Mouse (Mus musculus) megakaryocyte-erythroid progenitor cell, adult 5-6 weeks (primary cell): ENCODE measurements at regions not wholly inside any gene's neighbourhood (a gene's known extent, or its start where the extent isn't known, plus 50 kb on each side); places are given as distances from the start of the nearest gene placed in this dataset.
"Not testable (repeated sequence)": the region's sequence is repeated elsewhere in the genome, so short reads cannot be mapped to it uniquely, and the experiment has no call there.

ENCODE experiments used
- ATAC-seq: replicated peaks from 2 replicates; pipeline ENCODE4 v1.8.0; 2016; ENCODE audit warnings: mild to moderate bottlenecking, inconsistent platforms; ENCODE audit not compliant: severe bottlenecking, poor library complexity, low FRiP score, low TSS enrichment

DNA sequence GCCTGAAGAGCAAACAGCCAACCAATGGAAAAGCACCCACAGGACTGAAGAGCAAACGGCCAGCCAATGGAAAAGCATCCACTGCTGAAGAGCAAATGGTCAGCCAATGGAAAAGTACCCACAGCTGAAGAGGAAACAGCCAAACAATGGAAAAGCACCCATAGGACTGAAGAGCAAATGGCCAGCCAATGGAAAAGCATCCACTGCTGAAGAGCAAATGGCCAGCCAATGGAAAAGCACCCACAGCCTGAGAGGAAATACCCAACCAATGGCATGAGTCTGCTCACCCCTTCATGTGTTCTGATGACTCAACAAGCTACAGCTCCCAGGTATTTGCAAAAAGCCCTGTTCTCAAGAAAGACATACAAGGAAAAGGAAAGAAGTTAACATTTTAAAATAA, 101.4 kb upstream of the Dazl start:
- ATAC-seq: no peak

GRCm38 (mm10) chr17:50395669-50396068, 102.2 kb upstream of the Dazl start:
- ATAC-seq: no peak

GRCm38 (mm10) chr17:50397324-50397723, 103.9 kb upstream of the Dazl start:
- ATAC-seq: no peak

DNA sequence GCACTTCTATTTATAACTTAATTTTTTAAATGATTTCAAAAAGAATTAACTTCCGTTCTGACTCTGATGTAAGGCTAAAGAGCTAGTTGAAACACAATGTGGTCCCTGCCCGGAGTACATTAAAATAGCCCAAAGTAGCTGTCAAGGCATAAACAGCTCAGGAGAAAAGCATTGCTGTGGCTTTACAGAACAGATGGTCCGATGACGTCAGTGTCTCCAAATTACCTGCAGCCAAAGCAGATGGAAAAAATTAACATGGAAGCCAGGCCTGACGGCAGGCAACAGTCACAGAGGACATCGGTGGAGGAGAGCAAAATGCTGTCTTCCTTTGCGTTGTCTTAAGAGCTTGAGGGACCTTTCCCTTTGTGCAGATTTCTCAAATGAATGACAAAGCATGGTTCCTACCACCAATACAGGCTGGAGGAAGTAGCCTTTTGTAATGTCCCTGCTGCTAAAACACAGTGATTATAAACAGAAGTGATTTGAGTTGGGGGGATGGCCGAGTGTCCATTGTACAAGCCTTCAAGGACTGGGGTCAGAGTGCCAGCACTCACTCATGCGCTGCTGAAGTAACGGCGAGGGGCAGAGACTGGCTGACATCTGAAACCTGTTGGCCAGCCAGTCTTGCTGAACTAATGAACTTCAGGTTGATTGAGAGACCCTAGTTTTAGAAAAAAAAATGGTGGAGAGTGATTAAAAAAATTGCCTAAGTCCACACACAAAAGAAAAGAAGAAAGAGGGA, 101.8 kb upstream of the Plcl2 start:
- ATAC-seq: no peak

- ATAC-seq: no peak
Measured at GRCm38 (mm10) chr17:50408581-50408980, 100.6 kb upstream of the Plcl2 start.

DNA sequence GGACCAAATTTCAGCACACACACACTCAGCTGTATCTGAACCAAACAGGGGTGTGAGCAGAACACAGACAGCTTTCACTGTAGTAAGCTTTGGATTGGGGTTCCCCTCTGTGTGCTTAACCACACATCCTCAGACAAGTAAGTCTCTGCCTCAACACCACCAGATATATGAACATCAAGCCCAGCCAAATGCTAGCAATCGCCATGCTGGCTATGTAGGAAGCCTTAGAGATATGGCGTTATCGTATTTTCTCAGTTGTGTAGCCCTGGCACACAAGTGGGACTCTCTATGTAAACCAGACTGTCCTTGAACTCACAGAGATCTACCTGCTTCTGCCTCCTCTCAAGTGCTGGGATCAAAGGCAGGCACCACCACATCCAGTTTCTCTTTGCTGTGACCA, 99.9 kb upstream of the Plcl2 start:
- ATAC-seq: peak; percentile 14; the same call in 1 of the 2 replicates

GRCm38 (mm10) chr17:50409895-50410294, 99.3 kb upstream of the Plcl2 start:
- ATAC-seq: no peak

DNA sequence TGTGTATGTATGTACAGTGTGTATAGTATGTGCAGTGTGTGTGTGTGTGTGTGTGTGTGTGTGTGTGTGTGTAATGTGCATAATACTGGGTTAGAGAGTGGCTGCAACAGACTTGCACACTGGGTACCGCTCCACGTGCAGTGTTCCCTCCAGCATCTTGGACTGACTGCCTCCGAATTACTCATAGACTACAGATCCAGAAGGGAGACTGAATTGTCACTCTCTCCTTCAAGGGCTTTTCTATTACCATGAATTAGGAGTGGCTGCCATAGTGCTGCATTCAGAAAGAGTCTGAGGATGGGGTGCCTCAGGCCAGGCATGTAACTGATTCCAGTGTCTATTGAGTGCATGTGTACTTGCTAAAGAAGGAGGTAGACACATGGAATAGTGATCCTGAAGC, 98.9 kb upstream of the Plcl2 start:
- no peak for ATAC-seq

GRCm38 (mm10) chr17:50412446-50412845, 96.8 kb upstream of the Plcl2 start:
- ATAC-seq: no peak

- ATAC-seq: no peak
Measured at GRCm38 (mm10) chr17:50413916-50414315, 95.3 kb upstream of the Plcl2 start.

DNA sequence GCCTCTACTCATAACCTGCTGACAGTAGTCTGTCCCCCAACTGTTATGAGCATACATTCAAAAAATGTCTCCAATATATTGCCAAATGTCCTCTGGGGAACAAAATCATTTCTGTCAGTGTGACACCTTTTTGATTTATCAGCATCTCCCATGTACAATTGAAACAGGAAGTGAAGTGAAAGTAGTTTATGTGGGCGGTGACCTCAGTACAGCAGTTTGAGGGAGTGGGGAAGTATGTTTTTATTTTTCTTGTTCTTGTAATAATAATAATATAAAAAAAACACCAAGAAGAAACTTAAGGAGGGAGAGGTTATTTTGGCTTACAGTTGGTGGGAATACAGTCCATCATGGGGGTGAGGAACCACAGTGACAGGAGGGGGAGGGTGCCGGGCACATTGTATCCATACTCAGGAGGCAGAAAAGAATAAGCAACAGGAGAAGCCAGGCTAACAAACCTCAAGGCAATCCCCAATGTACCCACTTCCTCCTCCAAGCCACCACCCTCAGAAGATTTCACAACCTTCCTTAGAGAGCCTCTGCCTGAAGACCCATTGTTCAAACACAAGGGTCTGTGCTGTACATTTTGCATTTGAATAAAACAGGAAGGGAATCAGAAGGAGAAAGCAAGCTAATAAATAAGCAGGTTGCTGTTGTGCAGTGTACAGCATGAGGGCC, 93.7 kb upstream of the Plcl2 start:
- no peak for ATAC-seq

DNA sequence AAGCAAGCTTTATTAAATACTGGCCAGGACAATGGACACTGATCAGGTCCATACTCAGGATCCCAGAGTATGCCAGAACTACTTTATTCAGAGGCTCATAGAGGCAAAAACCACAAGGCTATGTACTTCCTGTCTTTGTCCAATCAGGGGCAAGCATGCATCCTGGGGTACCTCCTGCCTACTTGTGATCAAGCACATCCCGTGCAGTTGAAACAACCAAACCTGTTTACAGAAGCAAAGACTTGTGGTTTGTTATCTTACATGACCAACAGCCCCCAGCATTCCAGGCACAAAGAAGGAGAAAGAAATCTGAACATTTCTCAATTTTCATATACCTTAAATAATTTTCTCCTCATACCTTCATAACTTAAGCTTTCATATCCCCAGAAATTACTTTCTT, 93.1 kb upstream of the Plcl2 start:
- peak; percentile 84 for ATAC-seq

DNA sequence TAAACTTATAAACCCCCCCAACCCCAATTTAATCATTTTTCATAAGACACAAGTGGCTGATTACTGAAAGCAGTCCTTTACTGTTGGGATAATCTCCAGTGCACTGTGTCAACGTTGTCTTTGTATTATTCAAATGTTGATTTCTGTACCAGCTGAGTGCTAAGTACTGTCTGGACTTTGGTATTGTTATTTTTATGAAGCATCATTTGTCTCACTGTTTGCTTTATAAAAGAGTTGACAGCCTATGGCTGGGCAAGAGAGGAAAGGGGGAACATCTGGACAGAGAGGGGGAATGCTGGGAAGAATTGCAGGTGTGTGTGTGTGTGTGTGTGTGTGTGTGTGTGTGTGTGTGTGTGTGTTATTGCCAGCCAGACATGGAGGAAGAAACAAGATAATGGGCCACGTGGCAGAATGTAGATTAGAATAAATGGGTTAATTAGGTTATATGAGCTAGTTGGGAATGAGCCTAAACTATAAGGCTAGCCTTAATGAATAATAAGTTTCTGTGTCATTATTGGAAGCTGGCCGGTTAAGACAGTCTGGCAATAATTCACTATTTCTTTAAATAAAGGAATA, 92.6 kb upstream of the Plcl2 start:
- no peak for ATAC-seq

- ATAC-seq: no peak
Measured at GRCm38 (mm10) chr17:50418863-50419383, 90.3 kb upstream of the Plcl2 start.

DNA sequence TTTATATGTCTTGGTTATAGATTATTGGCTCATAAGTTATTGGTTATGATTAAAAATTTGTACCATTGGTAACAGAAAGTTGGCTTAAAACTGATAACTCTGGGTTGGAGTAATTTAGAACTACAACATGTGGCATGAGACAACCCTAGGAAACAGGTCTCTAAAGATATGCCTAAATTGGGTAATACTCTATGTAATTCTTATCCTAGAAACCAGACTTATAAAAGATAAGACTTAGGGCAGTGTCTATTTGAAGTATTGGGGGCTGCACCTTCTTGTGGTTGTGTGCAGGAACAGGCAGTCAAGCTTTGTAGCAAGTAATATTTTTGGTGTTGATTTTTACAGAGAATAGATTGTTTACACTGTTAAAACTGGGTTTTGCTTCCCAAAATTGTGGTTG, 89.7 kb upstream of the Plcl2 start:
- ATAC-seq: not testable (repeated sequence)

DNA sequence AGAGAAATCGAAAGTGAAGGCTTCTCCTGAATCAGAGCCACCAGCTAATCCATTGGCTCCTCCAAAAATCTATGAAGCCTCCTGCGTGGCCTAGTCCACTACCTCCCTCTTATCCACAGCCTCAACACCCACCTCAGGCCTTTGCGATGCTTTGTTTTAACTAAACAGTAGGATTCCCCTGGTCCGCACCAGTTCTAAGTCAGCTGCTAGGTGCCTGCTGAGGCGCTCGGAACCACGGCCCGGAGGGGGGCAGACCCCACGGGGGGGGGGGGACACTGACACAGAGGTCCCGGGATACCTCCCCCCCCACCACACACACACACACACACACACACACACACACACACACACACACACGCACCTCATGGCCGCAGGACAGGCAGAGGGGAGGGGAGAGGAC, 89.2 kb upstream of the Plcl2 start:
- ATAC-seq: peak; percentile 81

- no peak for ATAC-seq
Measured at GRCm38 (mm10) chr17:50420690-50421089, 88.5 kb upstream of the Plcl2 start.

- ATAC-seq: no peak
Measured at GRCm38 (mm10) chr17:50421476-50421875, 87.7 kb upstream of the Plcl2 start.

- peak; percentile 95 for ATAC-seq
Measured at GRCm38 (mm10) chr17:50425110-50425509, 84.1 kb upstream of the Plcl2 start.

- peak; percentile 30; the same call in 1 of the 2 replicates for ATAC-seq
Measured at GRCm38 (mm10) chr17:50425531-50425930, 83.7 kb upstream of the Plcl2 start.

DNA sequence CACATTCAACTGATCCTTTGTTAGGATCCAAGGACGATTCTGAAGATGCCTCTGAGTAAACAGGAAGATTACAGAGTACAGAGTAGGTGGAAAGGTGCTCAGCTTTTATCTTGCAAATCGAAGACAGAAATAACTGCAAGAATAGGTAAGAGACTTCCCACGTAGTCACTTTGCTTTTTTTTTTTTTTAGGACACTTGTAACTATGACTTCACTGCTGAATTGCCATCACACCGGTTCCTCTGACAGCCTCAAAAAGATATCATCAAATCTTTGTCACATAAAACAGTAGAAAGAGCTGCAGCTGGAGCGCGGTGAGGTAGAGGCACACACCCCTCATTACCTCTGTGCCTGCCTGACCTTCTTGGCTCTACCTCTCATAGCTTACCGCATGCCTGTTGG, 83.1 kb upstream of the Plcl2 start:
- ATAC-seq: no peak
